Mouse (Mus musculus): ENCODE results near the gene Pxn. TPM values are rescaled to one million over a fixed set of nuclear protein-coding genes. Genes with fewer than 3 reads are reported as not detected.

Gene Pxn
- polyA plus RNA-seq, 1 experiment from 2014 or later: 27.9 TPM

DNA sequence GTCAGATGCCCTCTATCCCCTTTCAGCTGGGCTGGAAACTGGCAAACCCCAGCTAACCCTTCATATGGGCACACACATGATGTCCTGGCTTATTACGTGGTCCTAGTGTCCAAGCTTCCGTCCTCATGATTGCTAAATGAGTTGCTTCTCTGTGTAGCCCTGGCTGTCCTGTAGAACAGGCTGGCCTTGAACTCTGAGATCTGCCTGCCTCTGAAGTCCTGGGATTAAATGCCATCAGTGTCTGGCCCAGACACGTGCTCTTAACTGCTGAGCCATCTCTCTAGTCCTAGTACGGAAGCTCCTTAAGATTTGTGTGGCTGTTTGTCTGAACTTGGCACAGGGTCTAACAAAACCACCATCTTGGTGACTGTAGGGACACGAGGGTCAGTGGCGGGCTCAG is 97.1 kb downstream of the Pxn start:
- WGBS: 94% methylated on average over 6 of the region's 6 CpGs
- Histone ChIP-seq H3K27ac (replicated peaks) (no peak overlapping the region), H3K36me3 (peaks cover 100% of the 10 kb centered on the region), H3K9me3 (replicated peaks) (no peaks in the 10 kb centered on the region), H3K4me3 (no peak overlapping the region), H3K27me3 (ENCODE audit: low read depth, poor library complexity, severe bottlenecking) (no peaks in the 10 kb centered on the region), H3K4me1 (no peaks in the 10 kb centered on the region)
- DNase-seq (ENCODE audit: low spot score): no peak

Small RNA genes lying within 50 kb of the gene (microRNA-seq; reads per million reads assigned to microRNA genes)
- gene Mir7029: 1.8 reads per million

Other genes starting within 250 kb of the Pxn start
- gene Rnf10, start 233.8 kb upstream of the Pxn start, polyA plus RNA-seq (2016; fragmentation: Nextera tagmentation; extraction: Ambion mirVana): 133 and 134 TPM in 2 replicates
- 57.3 and 61.1 TPM in 2 replicates for gene Coq5, start 227.0 kb upstream of the Pxn start, polyA plus RNA-seq (2016; fragmentation: Nextera tagmentation; extraction: Ambion mirVana)
- 1,606 and 1,767 TPM in 2 replicates for gene Dynll1, start 205.7 kb upstream of the Pxn start, polyA plus RNA-seq (2016; fragmentation: Nextera tagmentation; extraction: Ambion mirVana)
- 396 and 421 TPM in 2 replicates for gene Srsf9, start 179.5 kb upstream of the Pxn start, polyA plus RNA-seq (2016; fragmentation: Nextera tagmentation; extraction: Ambion mirVana)
- gene Gatc, start 165.5 kb upstream of the Pxn start, polyA plus RNA-seq (2016; fragmentation: Nextera tagmentation; extraction: Ambion mirVana): 36.9 and 41.3 TPM in 2 replicates
- gene Triap1, start 165.5 kb upstream of the Pxn start, polyA plus RNA-seq (2016; fragmentation: Nextera tagmentation; extraction: Ambion mirVana): 56.4 and 60.8 TPM in 2 replicates
- 861 and 874 TPM in 2 replicates for gene Cox6a1, start 157.7 kb upstream of the Pxn start, polyA plus RNA-seq (2016; fragmentation: Nextera tagmentation; extraction: Ambion mirVana)
- gene Msi1, start 77.1 kb upstream of the Pxn start, polyA plus RNA-seq (2016; fragmentation: Nextera tagmentation; extraction: Ambion mirVana): 190 and 232 TPM in 2 replicates
- gene Pla2g1b, start 40.4 kb upstream of the Pxn start, polyA plus RNA-seq (2016; fragmentation: Nextera tagmentation; extraction: Ambion mirVana): 0.41 and 0.62 TPM in 2 replicates
- gene Sirt4, start 22.0 kb upstream of the Pxn start, polyA plus RNA-seq (2016; fragmentation: Nextera tagmentation; extraction: Ambion mirVana): 15.2 and 17.0 TPM in 2 replicates
- 1,126 and 1,338 TPM in 2 replicates for gene Rplp0, start 52.8 kb downstream of the Pxn start, polyA plus RNA-seq (2016; fragmentation: Nextera tagmentation; extraction: Ambion mirVana)
- gene Gcn1l1, start 58.6 kb downstream of the Pxn start, polyA plus RNA-seq (2016; fragmentation: Nextera tagmentation; extraction: Ambion mirVana): 52.5 and 61.2 TPM in 2 replicates
- 11.8 and 13.3 TPM in 2 replicates for gene Rab35, start 125.2 kb downstream of the Pxn start, polyA plus RNA-seq (2016; fragmentation: Nextera tagmentation; extraction: Ambion mirVana)
- gene Bicdl1, start 224.9 kb downstream of the Pxn start, polyA plus RNA-seq (2016; fragmentation: Nextera tagmentation; extraction: Ambion mirVana): 12.1 and 16.2 TPM in 2 replicates

Data from midbrain, embryonic 10.5 days (tissue).